ENCODE assay signal across 23 mouse cellular contexts in genomic region chr2:68192605-68193464, GRCm38 (mm10).
"Had no signal": no experiment of that assay in that cellular context is flagged by ENCODE, and none has a peak within 500 bp of the region (broad histone marks: within the 10 kb centered on the region; RNA-seq: fewer than 3 reads in every experiment).

No protein-coding gene starts in this region.

- H3K9ac ChIP-seq: limb, embryonic 13.5 days; liver, embryonic 12.5 days; liver, embryonic 15.5 days; lung, embryonic 15.5 days; midbrain, embryonic 13.5 days; neural tube, embryonic 13.5 days had no signal

- H3K36me3 ChIP-seq: limb, embryonic 10.5 days; limb, embryonic 13.5 days; liver, embryonic 12.5 days; liver, embryonic 15.5 days; lung, embryonic 15.5 days; midbrain, embryonic 10.5 days; midbrain, embryonic 13.5 days; neural tube, embryonic 13.5 days had no signal

- H3K27me3 ChIP-seq: limb, embryonic 13.5 days; liver, embryonic 12.5 days; liver, embryonic 15.5 days; lung, embryonic 15.5 days; megakaryocyte, embryonic 14.5 days; midbrain, embryonic 13.5 days; neural tube, embryonic 13.5 days had no signal

- H3K4me2 ChIP-seq: limb, embryonic 13.5 days; liver, embryonic 12.5 days; liver, embryonic 15.5 days; lung, embryonic 15.5 days; midbrain, embryonic 13.5 days; neural tube, embryonic 13.5 days had no signal

- H3K9me3 ChIP-seq: limb, embryonic 10.5 days; limb, embryonic 13.5 days; liver, embryonic 12.5 days; liver, embryonic 15.5 days; lung, embryonic 15.5 days; midbrain, embryonic 10.5 days; midbrain, embryonic 13.5 days; neural tube, embryonic 13.5 days had no signal

- ATAC-seq: inflammation-experienced regulatory T-cells, adult 6 months; liver, embryonic 12.5 days; midbrain, embryonic 13.5 days; midbrain, embryonic 16.5 days had no signal

- H3K4me3 ChIP-seq: layer of hippocampus, adult 2 months; limb, embryonic 10.5 days; limb, embryonic 13.5 days; liver, embryonic 12.5 days; liver, embryonic 15.5 days; lung, embryonic 15.5 days; megakaryocyte, embryonic 14.5 days; midbrain, embryonic 10.5 days; midbrain, embryonic 13.5 days; myocyte; neural tube, embryonic 13.5 days had no signal

- H3K4me1 ChIP-seq: limb, embryonic 10.5 days; limb, embryonic 13.5 days; liver, embryonic 12.5 days; liver, embryonic 15.5 days; lung, embryonic 15.5 days; megakaryocyte, embryonic 14.5 days; midbrain, embryonic 13.5 days; neural tube, embryonic 13.5 days had no signal

- H3K27ac ChIP-seq: kidney, postnatal 0 days; layer of hippocampus, adult 2 months; limb, embryonic 10.5 days; limb, embryonic 13.5 days; liver, embryonic 12.5 days; liver, embryonic 15.5 days; lung, embryonic 15.5 days; midbrain, embryonic 10.5 days; midbrain, embryonic 13.5 days; neural tube, embryonic 13.5 days had no signal

- DNase-seq: kidney, adult 2 months; kidney, postnatal 25 days; layer of hippocampus, adult 9-11 months; liver; lung, adult 18-20 months; lung, postnatal 10 days; lung, postnatal 36 days; retina, postnatal 1 day; thymus, postnatal 36 days had no signal
